Mouse (Mus musculus) liver, embryonic 14.5 days (tissue): ENCODE measurements around the gene Nmnat2.

Experiments used
- CTCF ChIP-seq: IDR thresholded peaks from 2 replicates; pipeline ENCODE4 v1.5.1; 2016; ENCODE audit warnings: antibody characterized with exemption, low read depth, control low read depth
- EP300 ChIP-seq: IDR thresholded peaks from 2 replicates; pipeline ENCODE4 v1.6.1; 2016; ENCODE audit warnings: antibody characterized with exemption, low read depth

DNA sequence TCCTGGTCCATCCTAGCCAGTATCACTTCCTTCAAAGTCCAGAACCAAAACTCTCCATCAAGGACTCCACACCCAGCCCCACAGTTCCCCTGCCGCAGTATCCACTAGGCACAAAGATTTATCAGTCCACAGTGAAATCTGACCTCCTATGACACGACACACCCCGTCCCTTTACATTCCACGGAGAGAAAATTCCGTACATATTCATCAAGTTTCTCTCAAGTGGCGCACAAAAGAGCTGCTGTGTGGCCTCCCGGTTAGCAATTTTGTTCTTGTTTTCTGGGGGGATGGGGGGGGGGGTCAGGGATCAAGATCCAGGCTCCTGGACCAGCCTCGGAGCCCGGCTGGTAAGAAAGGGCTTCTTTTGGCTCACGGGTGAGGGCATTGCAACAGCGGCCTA lies 143.8 kb downstream of the Nmnat2 start:
- TF ChIP-seq EP300 (no peak), CTCF (no peak)
